Mouse (Mus musculus) ES-Bruce4 (cell line): ENCODE measurements at regions not wholly inside any gene's neighbourhood (a gene's known extent, or its start where the extent isn't known, plus 50 kb on each side); places are given as distances from the start of the nearest gene placed in this dataset.

Experiments used
- CTCF ChIP-seq: IDR thresholded peaks from one replicate; pipeline ENCODE4 v1.8.1; 2011; ENCODE audit warnings: low read depth, low read length
- EP300 ChIP-seq: IDR thresholded peaks from 2 replicates; pipeline ENCODE4 v1.6.1; 2011; ENCODE audit warnings: low read depth, low read length; ENCODE audit not compliant: insufficient read depth
- POLR2A ChIP-seq: IDR thresholded peaks from one replicate; pipeline ENCODE4 v1.8.1; 2011; ENCODE audit warnings: low read length; ENCODE audit not compliant: insufficient read depth

- TF ChIP-seq CTCF: no peak
- TF ChIP-seq EP300: no peak
- no peak for TF ChIP-seq POLR2A
These were observed 59.5 kb upstream of the Zbtb18 start for GRCm38 (mm10) chr1:177382596-177383190.
